Mouse (Mus musculus): Measurements from ENCODE around the gene Tmem100. TPM values are rescaled to one million over a fixed set of nuclear protein-coding genes. Genes with fewer than 3 reads are reported as not detected.

Gene Tmem100
- total RNA-seq (2022) = 10 to 100 TPM in 2 of 4 experiments, 1 to 10 TPM in 2; 9.1 to 24.0 (median 11.7) TPM

DNA sequence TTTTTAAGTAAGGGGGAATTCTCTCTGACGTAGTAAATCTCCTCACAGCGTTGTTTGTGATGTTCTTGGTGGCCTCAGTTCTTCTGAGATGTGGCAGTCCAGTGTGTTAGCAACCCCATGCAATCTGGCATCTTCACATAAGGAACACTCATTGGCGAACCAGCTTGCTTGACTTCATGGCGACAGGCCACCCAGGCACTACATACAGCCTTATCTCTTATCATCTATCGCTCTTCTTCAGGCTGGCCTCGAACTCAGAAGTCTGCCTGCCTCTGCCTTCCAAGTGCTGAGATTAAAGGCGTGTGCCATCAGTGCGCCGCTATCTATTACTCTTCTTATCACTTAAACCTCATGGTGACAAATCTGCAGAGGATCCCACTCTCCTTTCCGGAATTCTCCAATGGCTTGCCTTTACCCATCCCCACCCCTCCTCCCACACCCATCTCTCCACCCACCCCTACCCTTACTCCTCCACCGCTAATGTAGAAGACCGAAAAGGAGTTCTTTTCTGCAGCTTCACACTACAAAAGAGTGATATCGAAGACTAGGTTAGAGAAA, at the start of gene Tmem100:
Gene Tmem100 (plus strand): TSS at position 508 of the 558 bp plus-strand sequence.
- no peak for DNase-seq (ENCODE audit: low spot score in 2 of 2)

DNA sequence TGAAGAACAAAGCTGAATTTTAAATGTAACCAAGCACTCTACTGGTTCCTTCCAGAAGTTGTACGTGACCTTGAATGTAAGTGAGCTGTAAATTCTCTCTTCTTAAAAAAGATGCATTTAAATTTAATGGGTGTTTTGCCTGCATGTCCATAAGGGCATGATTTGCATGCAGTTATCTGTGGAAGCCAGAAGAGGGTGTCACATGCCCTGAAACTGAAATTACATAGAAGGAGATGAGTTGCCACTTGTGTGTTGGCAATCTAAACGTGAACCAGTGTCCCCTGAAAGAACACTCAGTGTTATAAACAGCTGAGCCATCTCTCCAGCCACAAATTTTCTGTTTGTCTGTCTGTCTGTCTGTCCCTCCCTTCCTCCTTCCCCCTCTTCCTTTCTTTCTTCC, 47.2 kb upstream of the Tmem100 start:
- no peak for DNase-seq (ENCODE audit: low spot score in 2 of 2)

GRCm38 (mm10) chr11:89984436-89984835, 45.7 kb upstream of the Tmem100 start:
- no peak for DNase-seq (ENCODE audit: low spot score in 2 of 2)

GRCm38 (mm10) chr11:89985200-89986187, 44.7 kb upstream of the Tmem100 start:
- no peak for DNase-seq (ENCODE audit: low spot score in 2 of 2)

- DNase-seq (ENCODE audit: low spot score in 2 of 2) = no peak
These were observed 43.6 kb upstream of the Tmem100 start for GRCm38 (mm10) chr11:89986516-89986915.

GRCm38 (mm10) chr11:89988936-89989589, 41.1 kb upstream of the Tmem100 start:
- peak; percentile 26 to 27 for DNase-seq (ENCODE audit: low spot score in 2 of 2)

DNA sequence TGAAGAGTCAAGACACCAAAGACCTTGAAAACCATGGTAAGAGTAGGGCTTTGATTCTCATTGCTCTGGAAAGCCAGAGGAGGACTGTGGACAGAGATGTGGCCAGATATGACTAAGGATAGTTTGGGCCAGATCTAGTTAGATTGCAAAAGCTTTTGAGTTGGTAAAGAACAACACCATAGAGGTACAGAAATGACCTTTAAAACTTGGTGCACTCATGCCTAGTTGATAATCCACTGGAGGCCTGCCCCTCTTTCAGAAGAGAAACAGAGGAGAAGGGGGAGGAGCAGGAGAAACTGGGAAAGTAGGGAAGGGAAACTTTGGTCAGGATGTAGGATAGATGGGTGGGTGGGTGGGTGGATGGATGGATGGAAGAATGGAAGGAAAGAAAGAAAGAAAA, 38.5 kb upstream of the Tmem100 start:
- no peak for DNase-seq (ENCODE audit: low spot score in 2 of 2)

DNA sequence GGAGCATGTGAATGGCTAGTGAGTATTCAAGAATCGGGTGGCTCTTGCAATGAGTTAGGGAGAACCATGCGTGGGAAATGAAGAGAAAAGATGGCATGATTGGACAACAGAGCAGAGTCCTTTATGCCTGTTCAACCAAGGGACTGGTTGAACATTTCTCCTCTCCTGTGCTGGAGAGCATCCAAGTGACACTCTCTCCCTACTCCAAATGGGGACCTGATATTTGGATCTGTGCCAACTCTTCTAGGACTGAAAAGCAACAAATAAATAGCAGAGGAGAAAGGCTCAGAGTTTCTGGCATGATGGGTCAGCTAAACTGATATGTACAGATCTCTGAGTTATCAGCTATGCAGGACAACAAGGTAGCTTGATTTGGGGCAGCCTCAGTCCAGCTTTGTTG, 35.4 kb upstream of the Tmem100 start:
- no peak for DNase-seq (ENCODE audit: low spot score in 2 of 2)

GRCm38 (mm10) chr11:89995596-89995995, 34.6 kb upstream of the Tmem100 start:
- no peak for DNase-seq (ENCODE audit: low spot score in 2 of 2)

- DNase-seq (ENCODE audit: low spot score in 2 of 2) = no peak
These were observed 33.7 kb upstream of the Tmem100 start for GRCm38 (mm10) chr11:89996406-89996805.

- DNase-seq (ENCODE audit: low spot score in 2 of 2) = no peak
These were observed 33.3 kb upstream of the Tmem100 start for GRCm38 (mm10) chr11:89996856-89997255.

DNA sequence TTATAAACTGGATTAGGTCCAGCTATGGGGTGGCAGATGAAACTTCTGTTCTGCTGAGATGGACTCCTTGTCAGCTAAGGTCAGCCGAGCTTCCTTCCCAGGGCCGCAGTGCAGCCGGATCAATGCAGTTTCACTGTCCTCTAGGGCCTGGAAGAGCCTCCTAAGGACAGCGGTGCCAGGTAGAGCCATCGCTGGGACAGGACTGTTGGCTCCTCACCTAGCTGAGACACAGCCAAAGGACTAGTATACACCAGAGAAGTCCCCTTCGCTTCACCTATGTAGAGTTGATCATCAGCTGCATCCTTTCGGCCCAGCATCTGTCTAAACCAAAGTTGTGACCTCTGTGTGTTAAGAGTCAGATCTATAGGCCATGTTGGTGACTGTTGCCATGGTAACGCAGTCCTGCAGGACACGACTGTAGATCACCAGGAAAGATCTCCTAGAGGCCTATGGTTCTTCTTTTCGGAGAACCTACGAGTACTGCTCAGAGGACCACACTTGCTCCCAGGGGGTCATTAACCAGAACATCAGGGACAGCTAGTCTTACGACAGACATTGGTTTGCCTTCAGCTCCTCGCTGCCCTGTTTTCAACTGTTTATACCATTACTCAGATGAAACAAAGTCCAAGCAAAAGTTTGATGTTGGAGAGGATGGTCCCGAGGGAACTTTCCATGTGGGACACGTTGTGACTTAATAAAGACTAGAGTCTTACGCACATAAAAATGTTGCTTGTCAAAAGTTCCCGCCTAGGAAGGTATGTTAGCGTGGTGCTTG, 31.0 kb upstream of the Tmem100 start:
- no peak for DNase-seq (ENCODE audit: low spot score in 2 of 2)

- no peak for DNase-seq (ENCODE audit: low spot score in 2 of 2)
These were observed 29.5 kb upstream of the Tmem100 start for GRCm38 (mm10) chr11:90000666-90001065.

DNA sequence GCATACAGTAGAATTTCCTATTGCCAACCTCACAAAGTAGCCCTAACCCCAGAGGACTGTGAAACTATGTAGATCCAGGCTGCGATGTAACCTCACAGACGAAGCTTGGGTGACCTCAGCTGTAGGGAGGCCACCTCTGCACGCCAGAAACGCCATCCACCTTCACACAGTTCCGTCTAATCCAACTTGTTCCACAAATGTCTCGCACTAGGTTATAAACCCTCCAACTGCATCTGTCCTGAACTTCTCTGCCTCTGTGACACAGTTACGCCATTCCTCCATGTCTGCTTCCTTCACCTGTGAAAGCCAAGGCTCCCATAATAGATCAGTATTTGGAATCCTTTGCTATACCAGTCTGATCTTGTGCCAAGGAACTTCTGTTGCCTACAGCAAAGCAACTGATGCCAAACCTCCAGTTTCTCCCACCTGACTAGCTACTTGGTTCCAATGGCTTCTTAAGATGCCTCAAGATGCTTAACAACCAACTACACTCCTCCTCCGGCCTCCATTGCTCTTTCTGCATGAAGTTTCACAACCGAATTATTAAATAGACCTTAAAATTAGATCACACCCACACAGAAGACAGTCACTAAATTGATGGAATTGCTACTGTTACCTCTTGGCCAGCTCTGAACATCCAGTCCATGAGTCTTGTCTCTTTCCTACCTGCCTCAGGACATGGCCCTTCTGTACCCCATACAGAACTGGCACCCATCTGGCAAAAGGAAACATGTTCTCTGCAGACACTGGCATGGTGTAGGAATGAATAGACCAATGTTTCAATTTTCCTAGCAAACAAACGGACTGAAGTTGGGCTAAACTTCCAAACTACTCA, 28.5 kb upstream of the Tmem100 start:
- DNase-seq (ENCODE audit: low spot score in 2 of 2) = no peak

- peak; percentile 57 to 75 for DNase-seq (ENCODE audit: low spot score in 2 of 2)
These were observed 27.7 kb upstream of the Tmem100 start, which contains the start of gene Pctp for GRCm38 (mm10) chr11:90002231-90002986. Gene Pctp (minus strand): TSS chr11:90002894.

- DNase-seq (ENCODE audit: low spot score in 2 of 2) = no peak
These were observed 27.2 kb upstream of the Tmem100 start for GRCm38 (mm10) chr11:90002987-90003348.

- DNase-seq (ENCODE audit: low spot score in 2 of 2) = no peak
These were observed 26.8 kb upstream of the Tmem100 start for GRCm38 (mm10) chr11:90003386-90003785.

DNA sequence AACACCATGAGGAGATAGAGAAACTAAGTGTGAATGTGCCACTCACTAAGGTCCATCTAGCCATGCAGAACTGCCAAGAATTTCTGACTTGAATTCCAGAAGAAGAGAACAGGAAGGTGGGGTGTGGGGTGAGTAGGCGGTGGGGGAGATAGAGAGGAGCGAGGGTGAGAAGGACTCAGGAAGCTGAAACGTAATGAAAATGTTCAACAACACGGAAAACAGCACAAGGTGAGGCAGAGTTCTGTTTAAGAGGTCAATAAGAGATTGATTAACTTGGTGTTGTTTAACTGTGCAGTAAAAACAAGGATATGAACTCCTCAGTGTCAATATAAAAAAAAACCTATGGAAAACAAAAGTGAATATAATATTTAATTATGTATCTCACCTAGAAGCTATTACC, 24.0 kb upstream of the Tmem100 start:
- DNase-seq (ENCODE audit: low spot score in 2 of 2) = no peak

- DNase-seq (ENCODE audit: low spot score in 2 of 2) = no peak
These were observed 22.2 kb upstream of the Tmem100 start for GRCm38 (mm10) chr11:90007791-90008531.

Data from gastrocnemius, adult 8-10 months (tissue).